Comparison of ENCODE assay signal across 8 mouse cellular contexts in genomic region chr19:11912037-11912532, GRCm38 (mm10). TPM values are rescaled to one million over a fixed set of nuclear protein-coding genes. Genes with fewer than 3 reads are reported as not detected.
DNase-seq lines count a peak whose midpoint lies in the region; ATAC-seq and TF ChIP-seq lines count a peak whose summit lies in the region.

Patl1 (plus strand) TSS chr19:11912399.

- peak; percentile 98 for ATAC-seq in erythroid progenitor cell, adult 5-6 weeks (replicated peaks; ENCODE audit: low FRiP score, poor library complexity, severe bottlenecking)
- ATAC-seq in heart, embryonic 12.5 days (ENCODE audit: insufficient number of reproducible peaks, low FRiP score) = peak; percentile 96
- peak; percentile 97 for ATAC-seq in kidney, postnatal 0 days (replicated peaks; ENCODE audit: low FRiP score, low read depth)
- peak; percentile 97 for ATAC-seq in liver, embryonic 11.5 days (replicated peaks; ENCODE audit: low FRiP score)
- peak; percentile 96 for ATAC-seq in stomach, embryonic 14.5 days (ENCODE audit: insufficient number of reproducible peaks, insufficient read depth, low FRiP score, low read depth)

- H3K9me3 ChIP-seq in heart, embryonic 12.5 days (replicated peaks) = no peaks in the 10 kb centered on the region
- no peaks in the 10 kb centered on the region for H3K9me3 ChIP-seq in kidney, postnatal 0 days (replicated peaks; ENCODE audit: low read length)
- H3K9me3 ChIP-seq in liver, embryonic 11.5 days (ENCODE audit: control insufficient read depth, low read length) = no peaks in the 10 kb centered on the region
- no peaks in the 10 kb centered on the region for H3K9me3 ChIP-seq in stomach, embryonic 14.5 days (ENCODE audit: control insufficient read depth, low read depth, low read length)

- H3K4me2 ChIP-seq in heart, embryonic 12.5 days = peak within 1 kb of the TSS; percentile 87
- peak within 1 kb of the TSS; percentile 70 for H3K4me2 ChIP-seq in kidney, postnatal 0 days (ENCODE audit: low read length)
- H3K4me2 ChIP-seq in liver, embryonic 11.5 days = peak within 1 kb of the TSS; percentile 90
- H3K4me2 ChIP-seq in stomach, embryonic 14.5 days (replicated peaks; ENCODE audit: low read depth, low read length) = peak within 1 kb of the TSS; percentile 82

- peak within 1 kb of the TSS; percentile 85 for H3K9ac ChIP-seq in heart, embryonic 12.5 days
- peak within 1 kb of the TSS; percentile 75 for H3K9ac ChIP-seq in kidney, postnatal 0 days (ENCODE audit: low read depth, low read length)
- peak within 1 kb of the TSS; percentile 94 for H3K9ac ChIP-seq in liver, embryonic 11.5 days (ENCODE audit: low read depth, low read length)
- peak within 1 kb of the TSS; percentile 82 for H3K9ac ChIP-seq in stomach, embryonic 14.5 days (replicated peaks; ENCODE audit: low read depth, low read length)

- H3K27ac ChIP-seq in heart, embryonic 12.5 days (ENCODE audit: poor library complexity, severe bottlenecking) = peak within 1 kb of the TSS; percentile 91
- peak within 1 kb of the TSS; percentile 92 for H3K27ac ChIP-seq in kidney, postnatal 0 days
- H3K27ac ChIP-seq in liver, embryonic 11.5 days (ENCODE audit: low read depth, low read length) = peak within 1 kb of the TSS; percentile 89
- H3K27ac ChIP-seq in stomach, embryonic 14.5 days (ENCODE audit: low read length) = peak within 1 kb of the TSS; percentile 88

- peaks cover 21% of the 10 kb centered on the region for H3K4me1 ChIP-seq in heart, embryonic 12.5 days (replicated peaks)
- H3K4me1 ChIP-seq in kidney, postnatal 0 days (replicated peaks; ENCODE audit: insufficient read depth, low read length) = peaks cover 7% of the 10 kb centered on the region
- peaks cover 15% of the 10 kb centered on the region for H3K4me1 ChIP-seq in liver, embryonic 11.5 days (replicated peaks; ENCODE audit: control insufficient read depth, insufficient read depth, low read length)
- H3K4me1 ChIP-seq in stomach, embryonic 14.5 days (ENCODE audit: control insufficient read depth, insufficient read depth, low read length) = peaks cover 9% of the 10 kb centered on the region

- WGBS in heart, embryonic 12.5 days = under 1% methylated on average over 53 of the region's 53 CpGs
- WGBS in kidney, postnatal 0 days = under 1% methylated on average over 52 of the region's 53 CpGs
- WGBS in liver, embryonic 11.5 days = under 1% methylated on average over 52 of the region's 53 CpGs
- under 1% methylated on average over 53 of the region's 53 CpGs for WGBS in stomach, embryonic 14.5 days

- peak within 1 kb of the TSS; percentile 94 for H3K4me3 ChIP-seq in heart, embryonic 12.5 days
- H3K4me3 ChIP-seq in kidney, postnatal 0 days (replicated peaks; ENCODE audit: low read depth, low read length) = peak within 1 kb of the TSS; percentile 87
- H3K4me3 ChIP-seq in liver, embryonic 11.5 days (ENCODE audit: low read depth, low read length) = peak within 1 kb of the TSS; percentile 96
- peak within 1 kb of the TSS; percentile 89 for H3K4me3 ChIP-seq in stomach, embryonic 14.5 days (ENCODE audit: low read depth, low read length)

- TF ChIP-seq CTCF in kidney, postnatal 0 days (IDR thresholded peaks at IDR 0.05; ENCODE audit: low read depth) = no peak

- peaks cover 5% of the 10 kb centered on the region for H3K36me3 ChIP-seq in heart, embryonic 12.5 days
- H3K36me3 ChIP-seq in kidney, postnatal 0 days (ENCODE audit: insufficient read depth, low read length) = 0 out of 2 replicates have a peak, but pooled peaks cover 6% of the 10 kb centered on the region
- no peaks in the 10 kb centered on the region; the same call in 1 of the 2 replicates for H3K36me3 ChIP-seq in liver, embryonic 11.5 days (ENCODE audit: control insufficient read depth, insufficient read depth, low read length)
- peaks cover 11% of the 10 kb centered on the region for H3K36me3 ChIP-seq in stomach, embryonic 14.5 days (ENCODE audit: control insufficient read depth, insufficient read depth, low read length)

- no peaks in the 10 kb centered on the region for H3K27me3 ChIP-seq in heart, embryonic 12.5 days (replicated peaks)
- H3K27me3 ChIP-seq in kidney, postnatal 0 days (ENCODE audit: insufficient read depth, low read length) = no peaks in the 10 kb centered on the region
- no peaks in the 10 kb centered on the region for H3K27me3 ChIP-seq in liver, embryonic 11.5 days (replicated peaks; ENCODE audit: control insufficient read depth, insufficient read depth, low read length)
- H3K27me3 ChIP-seq in stomach, embryonic 14.5 days (ENCODE audit: control insufficient read depth, insufficient read depth, low read length) = no peaks in the 10 kb centered on the region

- DNase-seq in CD4-positive helper T cell, adult 2 months (ENCODE audit: low read depth, low spot score) = peak; percentile 98
- DNase-seq in brain, embryonic 18.5 days (ENCODE audit: low read depth, low spot score) = peak; percentile 96
- DNase-seq in kidney, postnatal 0 days (ENCODE audit: low spot score) = peak; percentile 100
- peak; percentile 98 for DNase-seq in liver, embryonic 11.5 days (ENCODE audit: low spot score)
- peak; percentile 98 for DNase-seq in naive thymus-derived CD4-positive, alpha-beta T cell, adult 2 months (ENCODE audit: low read depth)

RNA-seq across cellular contexts. Expression of gene Patl1, which starts in this region (rescaled TPM):
- 9.6 and 12.3 TPM in 2 replicates for total RNA-seq in erythroid progenitor cell, adult 5-6 weeks (2015; ENCODE audit: low replicate concordance)
- 2.7 and 5.3 TPM in 2 replicates for total RNA-seq in erythroid progenitor cell, adult 5-6 weeks (2017; ENCODE audit: low replicate concordance)
- 21.3 and 22.2 TPM in 2 replicates for polyA plus RNA-seq in heart, embryonic 12.5 days (2016; fragmentation: Nextera tagmentation; extraction: Ambion mirVana)
- 11.4 and 13.0 TPM in 2 replicates for polyA plus RNA-seq in kidney, postnatal 0 days (2015; fragmentation: Nextera tagmentation; extraction: Ambion mirVana)
- polyA plus RNA-seq in liver, embryonic 11.5 days (2014; fragmentation: Nextera tagmentation; extraction: Ambion mirVana) = 21.7 and 24.3 TPM in 2 replicates
- 20.7 and 24.3 TPM in 2 replicates for polyA plus RNA-seq in stomach, embryonic 14.5 days (2014; fragmentation: Nextera tagmentation; extraction: Ambion mirVana)

Comparison
In these comparisons a context has a peak if more than half of its experiments do, and no peak if none do; other contexts are left out.
1. Peak in every context shown above with its lines: DNase-seq, ATAC-seq, H3K4me3 ChIP-seq and H3K27ac ChIP-seq.